Mouse (Mus musculus): ENCODE measurements around the gene Ccdc170.
"Not testable (repeated sequence)": the region's sequence is repeated elsewhere in the genome, so short reads cannot be mapped to it uniquely, and the experiment has no call there.

Ccdc170 gene

DNA sequence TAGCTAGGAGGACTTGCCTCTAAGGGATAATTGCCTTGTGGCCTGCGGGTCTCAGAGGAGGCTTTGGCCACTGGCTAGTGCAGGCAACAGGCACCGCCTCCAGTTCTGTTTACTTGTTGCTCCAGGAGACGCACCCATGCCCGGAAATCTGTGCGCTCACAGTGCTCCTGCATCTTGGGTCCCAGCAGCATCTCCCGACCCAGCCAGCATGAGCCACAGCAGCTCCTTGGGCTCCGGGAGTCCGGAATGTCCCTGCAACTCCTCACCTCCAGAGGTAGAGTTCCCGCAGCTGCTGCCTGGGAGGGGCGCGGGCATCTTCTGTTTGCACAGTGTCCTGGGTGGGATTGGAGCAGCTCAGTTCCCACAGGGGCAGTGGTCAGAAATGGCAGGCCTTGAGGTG lies at the start of gene Ccdc170:
Gene Ccdc170, plus strand, starts transcription at position 148 of the 400 bp plus-strand sequence.
- peaks cover 13% of the 10 kb centered on the region for H3K9me3 ChIP-seq (ENCODE audit: low read length)
- peaks cover 48% of the 10 kb centered on the region for H3K4me1 ChIP-seq (replicated peaks; ENCODE audit: low read depth, low read length)
- H3K27me3 ChIP-seq (ENCODE audit: insufficient read depth, low read length), result no peaks in the 10 kb centered on the region
- H3K4me3 ChIP-seq (replicated peaks; ENCODE audit: low read length), result peak within 1 kb of the TSS; percentile 75
- no peaks in the 10 kb centered on the region for H3K36me3 ChIP-seq (ENCODE audit: insufficient read depth, low read length)
- TF ChIP-seq NANOG (IDR thresholded peaks at IDR 0.05; ENCODE audit: borderline replicate concordance, low read length), result no peak
- TF ChIP-seq CTCF (conservative IDR thresholded peaks at IDR 0.05; ENCODE audit: low read length), result no peak
- TF ChIP-seq POU5F1 (IDR thresholded peaks at IDR 0.05; ENCODE audit: borderline replicate concordance, low read length), result no peak

DNA sequence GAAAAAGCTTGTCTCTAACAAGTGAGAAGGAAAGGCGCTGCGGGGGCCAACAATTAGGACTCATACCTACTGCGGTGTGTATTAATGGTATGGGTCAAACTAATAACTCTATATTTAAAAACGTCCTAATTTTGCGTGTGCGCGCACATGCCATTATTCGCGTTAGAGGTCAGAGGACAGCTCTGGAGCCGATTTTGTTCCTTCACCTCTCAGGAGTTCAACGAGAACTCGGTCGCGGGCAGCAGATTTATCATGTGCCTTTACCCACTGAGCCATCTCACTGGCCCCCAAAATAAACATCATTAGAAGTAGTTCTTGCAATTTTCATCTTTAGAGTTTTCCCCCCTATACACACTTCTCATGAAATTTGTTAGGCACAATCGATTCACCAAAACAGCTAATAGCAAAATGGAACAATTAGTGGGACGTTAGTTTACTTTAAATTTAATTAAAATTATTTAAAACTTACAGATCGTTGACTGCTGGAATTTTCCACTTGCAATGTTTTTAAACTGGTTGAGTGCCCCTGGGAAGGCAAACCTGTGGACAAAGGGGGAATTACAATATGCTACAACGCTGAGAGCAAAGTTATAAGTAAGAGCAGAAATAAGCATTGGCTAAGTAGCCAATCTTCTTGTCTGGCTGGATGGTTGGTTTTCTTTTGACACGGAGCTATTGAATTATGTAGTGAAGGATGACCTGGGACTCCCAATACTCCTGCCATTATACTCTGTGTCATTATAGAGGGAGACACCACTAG lies 49.1 kb upstream of the Ccdc170 start:
- TF ChIP-seq POU5F1 (IDR thresholded peaks at IDR 0.05; ENCODE audit: borderline replicate concordance, low read length) (no peak), CTCF (conservative IDR thresholded peaks at IDR 0.05; ENCODE audit: low read length) (peak; percentile 24)
- Histone ChIP-seq H3K4me1 (replicated peaks; ENCODE audit: low read depth, low read length) (peaks cover 76% of the 10 kb centered on the region), H3K36me3 (ENCODE audit: insufficient read depth, low read length) (peaks cover 57% of the 10 kb centered on the region), H3K27me3 (ENCODE audit: insufficient read depth, low read length) (no peaks in the 10 kb centered on the region), H3K4me3 (replicated peaks; ENCODE audit: low read length) (peak overlapping the region; percentile 92), H3K9me3 (ENCODE audit: low read length) (no peaks in the 10 kb centered on the region)

DNA sequence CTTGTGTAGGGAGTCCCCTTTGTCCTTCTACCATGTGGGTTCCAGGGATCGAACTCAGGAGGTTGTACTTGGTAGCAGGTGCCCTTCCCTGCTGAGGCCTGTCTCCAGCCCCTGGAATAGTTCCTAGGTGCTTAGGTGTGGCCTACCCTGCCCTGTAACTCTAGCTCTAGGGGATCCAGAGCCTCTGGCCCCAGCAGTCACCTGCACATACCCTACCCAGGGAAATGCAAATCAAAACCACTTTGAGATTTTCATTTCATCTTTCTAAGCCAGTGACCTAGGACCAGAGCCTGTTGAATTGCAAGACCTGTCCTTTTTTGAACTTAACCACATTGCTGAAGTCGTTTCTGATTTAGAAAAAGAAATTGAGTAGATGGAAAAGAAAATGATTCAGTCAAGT lies 48.4 kb upstream of the Ccdc170 start:
- H3K27me3 ChIP-seq (ENCODE audit: insufficient read depth, low read length); H3K9me3 ChIP-seq (ENCODE audit: low read length): not testable (repeated sequence)
- Histone ChIP-seq H3K4me1 (replicated peaks; ENCODE audit: low read depth, low read length) (peaks cover 82% of the 10 kb centered on the region), H3K4me3 (replicated peaks; ENCODE audit: low read length) (peak overlapping the region; percentile 92), H3K36me3 (ENCODE audit: insufficient read depth, low read length) (peaks cover 57% of the 10 kb centered on the region)

DNA sequence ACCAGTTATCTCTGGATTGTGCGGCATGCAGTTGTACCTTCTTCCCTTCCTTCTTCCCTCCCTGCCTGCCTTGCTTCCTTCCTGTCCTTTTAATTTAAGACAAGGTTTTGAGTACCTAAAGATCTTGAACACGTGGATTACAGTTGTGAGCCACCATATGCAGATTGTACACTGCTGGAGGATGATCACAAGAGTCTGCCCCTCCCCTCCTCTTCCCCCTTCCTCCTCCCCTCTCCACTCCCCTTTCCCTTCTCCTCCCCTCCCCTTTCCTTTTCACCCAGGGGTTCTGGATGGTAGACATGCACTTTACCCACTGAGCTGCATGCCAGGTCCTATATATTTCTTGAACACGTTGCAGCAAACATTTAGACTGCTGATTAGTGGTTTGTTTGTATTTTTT lies 46.9 kb upstream of the Ccdc170 start:
- Histone ChIP-seq H3K4me1 (replicated peaks; ENCODE audit: low read depth, low read length) (peaks cover 68% of the 10 kb centered on the region), H3K9me3 (ENCODE audit: low read length) (no peaks in the 10 kb centered on the region), H3K36me3 (ENCODE audit: insufficient read depth, low read length) (peaks cover 59% of the 10 kb centered on the region), H3K27me3 (ENCODE audit: insufficient read depth, low read length) (no peaks in the 10 kb centered on the region), H3K4me3 (replicated peaks; ENCODE audit: low read length) (peak overlapping the region; percentile 51)
- TF ChIP-seq CTCF (conservative IDR thresholded peaks at IDR 0.05; ENCODE audit: low read length) (no peak), NANOG (IDR thresholded peaks at IDR 0.05; ENCODE audit: borderline replicate concordance, low read length) (no peak), POU5F1 (IDR thresholded peaks at IDR 0.05; ENCODE audit: borderline replicate concordance, low read length) (no peak)

DNA sequence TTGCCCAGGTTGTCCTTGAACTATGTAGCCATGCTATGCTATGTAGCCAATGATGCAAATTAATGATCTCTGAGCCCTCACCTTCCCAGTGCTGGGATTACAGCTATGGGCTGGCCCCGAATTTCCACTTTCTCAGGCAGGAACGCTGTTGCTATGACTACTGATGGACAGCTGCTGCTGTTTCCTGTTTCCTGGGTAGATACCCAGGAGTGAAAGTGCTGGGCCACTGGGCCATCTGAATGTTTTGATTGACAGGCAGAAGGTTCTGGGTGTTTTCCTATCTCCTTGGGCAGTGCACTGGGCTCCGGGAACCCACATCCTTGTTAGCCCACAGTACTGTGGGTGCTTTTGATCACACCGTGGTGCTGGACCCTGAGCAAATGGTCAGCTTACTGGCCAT lies 25.9 kb upstream of the Ccdc170 start:
- TF ChIP-seq POU5F1 (IDR thresholded peaks at IDR 0.05; ENCODE audit: borderline replicate concordance, low read length), result no peak
- no peak for TF ChIP-seq CTCF (conservative IDR thresholded peaks at IDR 0.05; ENCODE audit: low read length)
- no peak for TF ChIP-seq NANOG (IDR thresholded peaks at IDR 0.05; ENCODE audit: borderline replicate concordance, low read length)
- H3K4me3 ChIP-seq (replicated peaks; ENCODE audit: low read length), result no peak overlapping the region
- H3K27me3 ChIP-seq (ENCODE audit: insufficient read depth, low read length), result no peaks in the 10 kb centered on the region
- H3K36me3 ChIP-seq (ENCODE audit: insufficient read depth, low read length), result peaks cover 49% of the 10 kb centered on the region
- peaks cover 9% of the 10 kb centered on the region for H3K4me1 ChIP-seq (replicated peaks; ENCODE audit: low read depth, low read length)
- H3K9me3 ChIP-seq (ENCODE audit: low read length), result no peaks in the 10 kb centered on the region

DNA sequence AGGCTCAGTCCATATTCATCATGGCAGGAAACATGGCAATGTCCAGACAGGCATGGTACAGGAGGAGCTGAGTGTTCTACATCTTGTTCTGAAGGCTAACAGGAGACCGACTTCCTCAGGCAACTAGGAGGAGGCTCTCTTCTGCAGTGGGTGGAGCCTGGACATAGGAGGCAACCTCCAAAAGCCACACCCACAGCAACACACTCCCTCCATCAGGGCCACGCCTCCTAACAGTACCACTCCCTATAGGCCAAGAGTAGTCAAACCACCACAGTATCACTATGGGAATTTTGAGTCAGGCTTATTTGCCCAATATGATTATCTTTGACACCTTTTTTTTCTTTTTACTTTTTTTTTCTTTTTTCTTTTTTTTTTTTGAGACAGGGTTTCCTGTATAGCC lies 22.1 kb upstream of the Ccdc170 start:
- Histone ChIP-seq H3K27me3 (ENCODE audit: insufficient read depth, low read length) (no peaks in the 10 kb centered on the region), H3K36me3 (ENCODE audit: insufficient read depth, low read length) (peaks cover 13% of the 10 kb centered on the region), H3K9me3 (ENCODE audit: low read length) (no peaks in the 10 kb centered on the region), H3K4me3 (replicated peaks; ENCODE audit: low read length) (no peak overlapping the region), H3K4me1 (replicated peaks; ENCODE audit: low read depth, low read length) (peaks cover 14% of the 10 kb centered on the region)
- TF ChIP-seq POU5F1 (IDR thresholded peaks at IDR 0.05; ENCODE audit: borderline replicate concordance, low read length) (no peak), NANOG (IDR thresholded peaks at IDR 0.05; ENCODE audit: borderline replicate concordance, low read length) (no peak), CTCF (conservative IDR thresholded peaks at IDR 0.05; ENCODE audit: low read length) (no peak)

DNA sequence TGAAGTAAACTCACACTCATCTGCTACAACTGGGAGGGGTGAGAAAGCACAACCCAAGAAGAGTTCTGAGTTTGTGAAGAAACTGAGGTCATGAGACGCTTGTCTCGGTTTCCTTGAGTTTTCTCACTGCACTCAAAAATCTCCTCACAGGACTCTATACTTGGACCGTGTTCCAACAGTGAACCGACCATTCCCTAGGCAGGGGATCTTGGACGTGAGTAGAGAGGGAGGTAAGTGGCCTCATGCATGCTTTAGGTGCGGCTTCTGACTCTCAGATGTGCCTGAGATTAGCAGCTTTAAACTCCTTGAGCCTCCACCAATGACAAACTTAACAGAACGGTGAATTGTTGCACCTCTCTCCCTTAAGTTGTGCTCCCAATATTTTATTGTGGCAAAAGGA lies 16.5 kb upstream of the Ccdc170 start:
- Histone ChIP-seq H3K4me1 (replicated peaks; ENCODE audit: low read depth, low read length) (peaks cover 21% of the 10 kb centered on the region), H3K9me3 (ENCODE audit: low read length) (no peaks in the 10 kb centered on the region)
- TF ChIP-seq POU5F1 (IDR thresholded peaks at IDR 0.05; ENCODE audit: borderline replicate concordance, low read length), result no peak
- no peak for TF ChIP-seq NANOG (IDR thresholded peaks at IDR 0.05; ENCODE audit: borderline replicate concordance, low read length)
- TF ChIP-seq CTCF (conservative IDR thresholded peaks at IDR 0.05; ENCODE audit: low read length), result no peak

DNA sequence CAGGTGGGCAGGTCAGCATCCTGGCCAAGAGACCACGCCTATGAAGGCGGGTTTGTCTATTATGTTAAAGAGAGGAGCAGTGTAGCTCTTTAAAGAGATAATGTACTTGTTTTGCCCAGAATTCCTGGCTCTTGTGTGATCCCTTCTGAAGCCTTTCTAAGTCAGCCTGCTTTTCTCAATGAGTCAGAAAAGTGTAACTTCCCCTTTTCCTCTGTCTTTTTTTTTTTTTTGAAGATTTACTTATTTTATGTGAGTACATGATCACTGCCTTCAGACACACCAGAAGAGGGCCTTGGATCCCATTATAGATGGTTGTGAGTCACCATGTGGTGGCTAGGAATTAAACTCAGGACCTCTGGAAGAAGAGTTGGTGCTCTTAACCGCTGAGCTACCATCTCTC lies 12.9 kb upstream of the Ccdc170 start:
- H3K4me3 ChIP-seq (replicated peaks; ENCODE audit: low read length), result no peak overlapping the region
- H3K9me3 ChIP-seq (ENCODE audit: low read length), result no peaks in the 10 kb centered on the region
- no peaks in the 10 kb centered on the region for H3K27me3 ChIP-seq (ENCODE audit: insufficient read depth, low read length)
- peaks cover 18% of the 10 kb centered on the region for H3K4me1 ChIP-seq (replicated peaks; ENCODE audit: low read depth, low read length)
- TF ChIP-seq POU5F1 (IDR thresholded peaks at IDR 0.05; ENCODE audit: borderline replicate concordance, low read length) (no peak), CTCF (conservative IDR thresholded peaks at IDR 0.05; ENCODE audit: low read length) (no peak), NANOG (IDR thresholded peaks at IDR 0.05; ENCODE audit: borderline replicate concordance, low read length) (no peak)
- no peaks in the 10 kb centered on the region for H3K36me3 ChIP-seq (ENCODE audit: insufficient read depth, low read length)

More for the DNA sequence above, 16.5 kb upstream of the Ccdc170 start:
- no peak overlapping the region for H3K4me3 ChIP-seq (replicated peaks; ENCODE audit: low read length)
- H3K36me3 ChIP-seq (ENCODE audit: insufficient read depth, low read length), result no peaks in the 10 kb centered on the region
- H3K27me3 ChIP-seq (ENCODE audit: insufficient read depth, low read length), result no peaks in the 10 kb centered on the region

DNA sequence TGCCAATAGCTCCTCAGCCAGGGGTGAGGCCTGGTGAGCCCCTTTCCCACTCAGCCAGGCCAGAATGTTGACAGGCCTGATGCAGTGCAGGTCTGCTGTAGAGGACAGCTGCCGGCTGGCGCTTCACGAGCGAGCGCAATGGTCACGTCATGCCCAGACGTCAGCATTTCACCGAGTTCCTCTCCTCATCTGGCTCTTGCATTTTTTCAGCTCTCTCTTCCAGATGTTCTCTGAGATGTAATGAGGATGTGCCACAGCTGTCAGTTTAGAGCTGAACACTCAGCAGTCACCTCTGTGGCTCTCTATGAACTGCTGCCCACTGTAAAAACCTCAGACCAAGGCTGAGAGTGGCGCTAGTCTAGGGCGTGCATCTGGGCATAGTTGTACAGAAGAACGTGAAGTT lies 8.7 kb upstream of the Ccdc170 start:
- no peaks in the 10 kb centered on the region for H3K9me3 ChIP-seq (ENCODE audit: low read length)
- no peak for TF ChIP-seq CTCF (conservative IDR thresholded peaks at IDR 0.05; ENCODE audit: low read length)
- H3K4me1 ChIP-seq (replicated peaks; ENCODE audit: low read depth, low read length), result peaks cover 5% of the 10 kb centered on the region
- no peak overlapping the region for H3K4me3 ChIP-seq (replicated peaks; ENCODE audit: low read length)
- no peaks in the 10 kb centered on the region for H3K36me3 ChIP-seq (ENCODE audit: insufficient read depth, low read length)
- H3K27me3 ChIP-seq (ENCODE audit: insufficient read depth, low read length), result no peaks in the 10 kb centered on the region

Measured in E14TG2a.4 (cell line).